Mouse (Mus musculus) fat pad, adult 2 months (tissue): ENCODE data around the gene Mief2.

ENCODE experiments used
- DNase-seq: peaks from one replicate; pipeline ENCODE4 v3.0.0-alpha.2; 2011; ENCODE audit warnings: low read depth, low spot score; ENCODE audit errors: extremely low read depth

The Mief2 gene

DNA sequence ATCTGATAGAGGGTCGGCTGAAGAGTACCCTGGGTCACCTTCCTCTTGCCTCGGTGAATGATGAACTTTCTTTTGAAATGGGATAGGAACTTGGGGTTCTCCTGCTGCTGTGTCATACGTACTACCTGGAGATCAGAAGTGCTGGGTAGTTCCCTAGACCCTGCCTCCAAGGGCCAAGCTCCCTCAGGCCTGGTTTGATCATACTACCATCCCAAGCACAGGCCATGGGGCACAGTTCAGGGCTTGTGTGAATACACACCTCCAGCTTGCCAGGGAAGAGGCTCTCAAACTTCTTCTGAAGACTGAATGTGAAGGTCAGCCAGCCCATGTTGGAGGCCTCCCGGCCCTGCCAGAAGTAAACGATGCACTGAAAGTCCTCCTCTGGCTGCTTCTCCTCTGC lies 12.4 kb upstream of the Mief2 start:
- no peak for DNase-seq

DNA sequence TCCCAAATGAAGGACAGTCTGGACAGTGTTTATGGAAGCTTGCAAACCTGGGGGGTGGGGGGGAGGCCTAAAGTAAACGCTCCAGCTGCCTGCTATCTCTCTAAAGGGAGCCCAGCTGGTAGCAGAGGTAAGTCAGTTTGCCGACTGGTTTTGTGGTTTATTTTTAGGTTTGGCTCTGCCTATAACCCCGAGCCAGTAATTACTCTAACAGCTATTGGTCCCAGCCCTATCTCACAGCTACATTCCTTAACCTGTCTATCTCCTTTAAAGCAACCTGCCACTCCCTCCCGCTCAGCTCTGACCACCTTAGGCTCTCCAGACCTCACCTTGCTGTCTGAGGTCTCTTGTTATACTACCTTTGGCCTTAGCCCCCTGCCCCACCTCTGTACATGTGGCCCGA lies 8.9 kb upstream of the Mief2 start:
- no peak for DNase-seq

DNA sequence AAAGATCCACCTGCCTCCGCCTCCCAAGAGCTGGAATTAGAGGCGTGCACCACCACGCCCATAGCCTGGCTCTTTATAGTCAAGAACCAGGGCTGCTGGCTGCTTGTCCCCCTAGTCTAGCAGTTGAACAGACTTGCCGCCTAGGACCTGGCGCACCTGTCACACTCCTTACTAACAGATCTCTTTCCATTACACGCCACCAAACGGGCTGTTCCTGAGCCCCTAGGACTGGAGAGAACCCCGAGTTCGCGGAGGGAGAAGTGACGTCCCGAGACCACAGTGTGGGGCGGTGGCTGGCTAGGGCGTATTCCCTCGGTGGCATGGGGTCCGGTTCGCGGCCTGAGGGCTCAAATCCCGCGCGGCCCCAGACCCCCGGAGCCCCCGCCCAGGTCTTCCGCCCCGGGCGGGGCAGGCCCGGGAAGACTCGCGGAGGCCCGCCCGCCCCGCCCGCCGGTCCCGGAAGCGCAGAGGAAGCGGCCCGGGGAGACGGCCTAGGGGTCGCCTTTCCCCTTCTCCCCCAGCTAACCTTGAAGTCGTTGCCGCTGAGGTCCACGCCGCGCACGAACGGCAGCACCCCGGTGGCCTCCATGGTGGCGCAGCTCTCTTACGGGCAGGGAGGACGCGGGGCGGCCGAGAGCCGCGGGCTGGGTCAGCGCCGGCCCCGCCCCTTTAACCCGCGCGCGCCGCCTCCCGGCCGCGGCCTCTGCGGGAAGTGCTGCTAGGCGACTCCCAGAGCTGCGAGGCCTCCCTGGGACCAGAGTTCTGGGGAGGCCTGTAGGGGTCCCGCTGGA lies 1.4 kb upstream of the Mief2 start, which contains the start of gene Flii:
Gene Flii (minus strand): TSS at position 663 of the 791 bp plus-strand sequence.
- no peak for DNase-seq

DNA sequence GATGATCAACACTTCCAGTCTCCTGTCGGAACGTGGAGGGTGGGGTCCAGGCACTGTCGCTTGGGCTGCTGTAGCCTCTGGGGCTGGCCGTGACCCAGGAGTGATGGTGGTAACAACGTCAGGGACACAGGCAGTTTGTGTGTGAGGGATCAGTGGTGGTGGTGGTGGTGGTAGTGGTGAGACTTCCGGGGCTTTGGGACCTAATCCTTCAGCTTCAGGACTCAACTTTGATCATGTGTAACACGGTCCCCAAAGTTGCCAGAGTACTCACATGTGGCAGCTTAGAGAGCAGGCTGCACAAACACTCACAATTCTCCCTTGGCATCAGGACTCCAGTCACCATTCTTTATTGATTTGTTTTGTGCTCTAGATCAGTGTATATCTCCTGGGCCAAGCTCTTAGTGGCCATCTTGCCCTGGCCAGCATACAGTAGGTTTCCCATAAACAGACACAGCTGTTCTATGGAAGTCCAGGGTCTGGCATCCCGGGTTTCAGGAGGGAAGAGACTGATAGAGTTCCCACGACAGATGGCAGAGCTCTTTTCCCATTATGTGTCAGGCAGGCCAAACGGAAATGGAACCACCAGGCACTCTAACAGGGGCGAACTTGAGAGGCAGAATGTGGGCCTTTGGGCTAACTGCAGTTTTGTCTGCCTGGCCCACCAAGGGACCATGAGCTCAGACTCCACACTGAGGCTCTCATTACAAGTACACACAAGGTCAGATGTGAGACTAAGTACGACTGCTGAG lies 632 bp upstream of the Mief2 start:
- no peak for DNase-seq

DNA sequence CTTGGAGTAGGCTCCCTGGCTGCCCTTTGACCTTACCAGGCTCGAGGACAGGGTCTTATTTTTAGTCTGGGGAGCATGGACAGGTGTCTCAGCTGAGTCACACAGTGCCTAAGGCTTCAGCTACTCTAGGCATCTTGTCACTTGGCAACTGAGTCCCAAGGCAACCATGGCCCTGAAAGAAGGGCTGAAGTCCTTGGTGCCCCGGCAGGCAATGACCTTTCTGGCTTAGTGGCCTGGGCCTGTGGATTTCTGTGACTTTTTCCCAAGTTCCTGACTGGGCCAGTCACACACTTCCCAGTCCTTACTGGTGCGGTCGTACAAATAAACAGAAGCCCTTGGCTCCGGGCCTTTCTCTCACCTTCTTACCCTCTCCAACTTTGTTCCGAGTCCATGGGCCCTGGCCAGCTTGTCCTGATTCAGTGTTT lies 1.0 kb downstream of the Mief2 start:
- DNase-seq: no peak

DNA sequence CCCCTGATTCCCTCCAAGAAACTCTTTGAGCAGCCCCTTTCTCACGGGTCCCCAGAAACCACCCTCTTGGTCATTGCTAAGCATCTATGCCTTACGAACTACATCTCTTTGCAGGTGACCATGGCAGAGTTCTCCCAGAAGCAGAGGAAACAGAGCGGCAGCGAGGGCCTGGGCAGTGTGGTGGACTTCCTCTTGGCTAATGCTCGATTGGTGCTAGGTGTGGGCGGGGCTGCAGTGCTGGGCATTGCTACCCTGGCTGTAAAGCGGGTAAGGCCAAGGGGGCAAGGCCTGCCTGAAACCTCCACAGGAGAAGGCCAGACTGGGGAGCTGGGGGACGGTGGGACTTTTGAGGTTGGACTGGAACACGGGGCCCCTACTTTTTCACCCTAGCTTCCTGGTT lies 2.0 kb downstream of the Mief2 start:
- no peak for DNase-seq

DNA sequence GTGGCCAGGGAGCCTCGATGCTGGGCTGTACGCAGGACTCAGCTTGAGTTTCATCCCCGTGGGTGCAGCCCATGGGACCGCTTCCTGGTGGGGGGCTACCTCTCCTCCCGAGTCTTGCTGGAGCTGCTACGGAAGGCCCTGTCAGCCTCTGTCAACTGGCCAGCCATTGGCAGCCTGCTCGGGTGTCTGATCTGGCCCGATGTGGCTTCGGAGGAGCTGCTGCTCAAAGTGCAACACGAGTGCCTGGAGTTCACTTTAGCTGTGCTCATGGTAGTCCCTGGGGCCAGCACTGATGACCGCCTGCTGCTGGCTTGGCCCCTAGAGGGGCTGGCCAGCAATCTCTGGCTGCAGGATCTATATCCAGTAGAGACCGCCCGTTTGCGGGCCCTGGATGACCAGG lies 3.1 kb downstream of the Mief2 start:
- no peak for DNase-seq

DNA sequence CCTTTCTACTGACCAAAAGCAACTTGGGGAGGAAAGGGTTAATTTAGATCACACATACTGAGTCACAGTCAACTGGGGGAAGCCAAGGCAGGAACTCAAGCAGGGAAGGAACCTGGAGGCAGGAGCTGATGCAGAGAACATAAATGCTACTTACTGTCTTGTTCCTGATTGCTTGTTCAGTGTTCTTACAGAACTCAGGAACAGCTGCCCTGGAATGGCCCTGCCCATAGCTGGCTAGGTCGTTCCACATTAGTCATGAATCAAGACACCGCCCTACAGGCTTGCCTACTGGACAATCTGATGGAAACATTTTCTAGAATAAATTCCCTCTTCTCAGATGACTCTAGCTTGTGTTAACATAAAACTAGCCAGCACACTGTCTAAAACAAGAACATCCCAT lies 6.0 kb downstream of the Mief2 start:
- DNase-seq: no peak

DNA sequence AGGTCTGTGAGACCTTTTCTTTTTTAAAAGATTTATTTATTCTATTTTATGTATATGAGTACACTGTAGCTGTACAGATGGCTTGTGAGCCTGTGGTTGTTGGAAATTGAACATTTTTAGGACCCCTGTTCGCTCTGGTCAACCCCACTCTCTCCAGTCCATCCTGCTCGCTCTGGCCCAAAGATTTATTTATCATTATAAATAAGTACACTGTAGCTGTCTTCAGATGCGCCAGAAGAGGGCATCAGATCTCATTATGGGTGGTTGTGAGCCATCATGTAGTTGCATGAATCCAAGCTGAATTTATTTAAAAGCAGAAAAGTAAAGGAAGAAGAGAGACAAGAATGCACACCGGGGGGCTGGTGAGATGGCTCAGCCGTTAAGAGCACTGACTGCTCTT lies 7.0 kb downstream of the Mief2 start:
- DNase-seq: no peak

DNA sequence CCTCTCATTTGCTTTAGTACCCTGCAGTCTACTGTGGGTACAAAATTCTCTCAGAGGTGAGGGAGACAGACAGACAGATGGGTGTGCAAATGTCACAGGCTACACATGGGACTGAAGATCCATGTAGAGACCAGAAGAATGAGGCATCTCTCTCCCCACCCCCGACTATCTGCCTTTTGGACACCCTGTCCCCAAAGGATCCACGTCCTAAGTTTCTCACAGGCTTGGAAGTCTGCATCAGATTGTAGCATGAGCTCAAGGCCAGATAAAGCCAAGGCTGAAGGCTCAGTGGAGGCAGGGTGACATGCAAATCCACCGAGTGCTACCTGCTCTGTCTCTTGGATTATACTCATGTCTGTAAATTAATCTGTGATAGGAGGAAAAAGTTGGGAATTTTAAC lies 8.3 kb downstream of the Mief2 start:
- DNase-seq: no peak

DNA sequence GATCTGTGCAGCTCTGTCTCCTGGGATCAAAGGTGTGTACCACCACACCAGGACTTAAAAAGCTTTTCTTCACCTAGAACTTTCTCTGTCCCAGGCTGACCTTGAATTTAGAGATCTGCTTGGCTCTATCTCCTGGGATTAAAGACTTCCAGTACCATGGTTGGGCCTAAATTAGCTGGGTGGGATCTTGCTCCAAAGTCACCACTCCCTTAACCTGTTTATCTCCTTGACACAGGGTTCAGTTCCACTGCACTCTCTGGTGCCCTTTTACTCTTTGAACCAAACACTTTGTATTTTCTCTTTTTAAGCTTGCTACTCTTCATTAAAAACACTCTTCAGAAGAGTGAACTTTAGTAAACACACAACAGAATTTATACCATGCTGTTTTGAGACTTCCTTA lies 9.3 kb downstream of the Mief2 start:
- no peak for DNase-seq

DNA sequence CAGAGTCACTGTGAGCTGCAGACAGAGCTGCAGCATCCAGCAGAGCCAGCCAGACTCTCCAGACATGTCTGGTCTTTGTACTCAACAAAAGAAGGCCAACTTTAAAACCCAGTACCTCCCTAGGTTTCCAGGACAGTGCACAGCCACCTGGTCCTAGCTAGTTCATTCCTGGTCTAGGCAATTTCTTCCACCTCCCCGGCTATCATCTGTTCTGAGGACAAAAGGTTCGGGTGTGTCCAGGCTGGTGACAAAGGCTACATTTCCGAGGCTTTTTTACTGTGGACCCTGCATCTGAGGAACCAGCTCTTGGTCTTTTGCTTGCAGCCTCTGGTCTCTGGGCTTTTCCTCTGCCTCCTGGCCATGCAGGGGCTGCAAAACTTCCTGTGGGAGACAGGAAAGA lies 12.1 kb downstream of the Mief2 start:
- DNase-seq: no peak

DNA sequence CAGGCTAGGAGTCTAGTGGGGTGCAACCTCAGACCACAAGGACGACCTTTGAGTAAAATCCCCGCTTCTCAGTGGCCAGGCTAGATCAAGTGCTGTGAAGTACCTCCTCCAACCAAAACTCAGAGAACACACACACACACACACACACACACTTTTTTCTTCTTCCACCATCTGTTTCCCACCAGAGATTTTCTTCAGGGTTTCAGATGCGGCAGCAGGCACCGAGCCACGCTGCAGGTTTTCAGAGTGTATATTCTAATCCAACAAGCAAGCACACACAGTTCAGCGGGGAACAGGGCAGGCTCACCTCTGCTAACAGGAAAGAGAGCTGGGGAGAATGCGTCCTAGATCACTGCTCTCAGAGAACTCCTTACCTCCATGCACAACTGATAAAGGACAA lies 27.4 kb downstream of the Mief2 start:
- no peak for DNase-seq

DNA sequence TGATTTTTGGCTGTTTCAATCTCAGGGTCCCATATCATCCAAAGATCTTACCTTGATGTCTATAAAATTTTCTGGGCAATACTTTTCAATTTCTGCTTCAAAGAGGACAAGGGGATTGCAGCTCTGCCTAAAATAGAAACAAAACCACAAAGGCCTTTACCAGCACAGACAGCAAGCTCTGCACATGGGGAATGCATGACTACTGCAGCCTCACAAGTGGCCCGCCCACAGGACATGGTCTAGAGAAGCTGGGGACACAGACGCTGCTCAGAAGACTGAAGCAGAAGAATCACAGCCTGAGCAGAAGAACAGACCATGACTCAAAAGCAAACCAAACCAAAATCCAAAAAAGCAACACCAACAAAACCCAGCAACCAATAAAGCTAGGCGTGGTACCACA lies 33.5 kb downstream of the Mief2 start:
- no peak for DNase-seq

DNA sequence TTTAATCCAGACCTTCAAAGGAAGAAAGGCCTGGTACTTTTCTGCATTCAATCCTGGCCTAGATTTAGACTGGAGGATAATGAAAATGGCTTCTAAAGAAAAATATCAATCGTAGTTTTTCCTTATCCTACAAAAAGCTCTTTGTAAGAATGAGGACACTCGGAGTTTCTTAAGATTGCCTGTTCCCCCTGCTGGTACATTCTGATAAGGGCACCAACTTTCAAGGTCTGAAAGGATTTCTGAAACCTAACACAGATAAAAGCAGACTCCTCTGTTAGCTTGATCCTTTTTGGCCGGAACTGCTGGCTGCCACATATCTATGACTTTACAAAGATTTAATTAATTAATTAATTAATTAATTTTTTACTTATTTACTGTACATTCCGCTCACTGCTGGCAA lies 38.8 kb downstream of the Mief2 start:
- DNase-seq: no peak

DNA sequence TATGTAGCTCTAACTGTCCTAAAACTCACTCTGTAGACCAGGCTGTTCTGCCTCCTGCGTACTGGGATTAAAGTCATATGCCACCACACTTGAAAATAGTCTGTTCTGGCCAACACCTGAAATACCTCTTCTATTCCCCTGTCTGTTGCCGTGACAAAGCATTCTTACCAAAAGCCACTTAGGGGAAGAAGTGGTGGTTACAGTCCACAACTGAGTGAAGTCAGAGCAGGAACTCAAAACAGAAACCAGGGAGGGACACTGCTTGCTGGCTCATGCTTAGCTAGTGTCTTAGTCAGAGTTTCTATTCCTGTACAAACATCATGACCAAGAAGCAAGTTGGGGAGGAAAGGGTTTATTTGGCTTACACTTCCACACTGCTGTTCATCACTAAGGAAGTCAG lies 41.1 kb downstream of the Mief2 start:
- DNase-seq: no peak

DNA sequence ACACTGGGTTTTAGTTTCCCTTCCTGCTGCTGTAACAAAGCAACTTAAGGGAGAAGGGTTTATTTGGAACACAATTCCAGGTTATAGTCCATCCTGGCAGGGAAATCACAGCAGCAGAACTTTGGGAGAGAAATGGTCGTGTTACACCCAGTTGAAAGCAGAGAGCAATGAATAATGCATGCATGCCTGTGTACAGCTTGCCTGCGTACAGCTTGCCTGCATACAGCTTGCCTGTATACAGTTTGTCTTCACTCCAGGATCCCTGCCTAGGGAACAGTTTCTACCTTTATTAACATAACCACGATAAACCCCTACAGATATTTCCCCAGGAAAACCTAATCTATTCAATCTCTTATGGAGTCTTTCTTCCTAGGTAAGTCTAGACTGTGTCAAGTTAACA lies 42.6 kb downstream of the Mief2 start:
- DNase-seq: no peak

DNA sequence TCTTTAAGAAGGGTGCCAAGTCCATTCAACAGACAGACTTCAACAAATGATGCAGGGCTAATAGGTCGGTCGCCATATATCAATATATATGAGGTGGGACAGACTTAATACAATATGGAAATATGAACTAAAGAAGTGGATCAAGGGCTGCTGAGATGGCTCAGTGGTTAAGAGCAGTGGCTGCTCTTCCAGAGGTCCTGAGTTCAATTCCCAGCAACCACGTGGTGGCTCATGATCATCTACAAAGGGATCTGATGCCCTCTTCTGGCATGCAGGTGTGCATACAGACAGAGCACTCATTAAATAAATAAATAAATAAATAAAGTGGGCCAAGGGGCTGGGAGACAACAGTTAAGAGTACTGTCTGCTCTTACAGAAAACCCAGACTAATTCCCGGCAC lies 44.0 kb downstream of the Mief2 start:
- DNase-seq: no peak

DNA sequence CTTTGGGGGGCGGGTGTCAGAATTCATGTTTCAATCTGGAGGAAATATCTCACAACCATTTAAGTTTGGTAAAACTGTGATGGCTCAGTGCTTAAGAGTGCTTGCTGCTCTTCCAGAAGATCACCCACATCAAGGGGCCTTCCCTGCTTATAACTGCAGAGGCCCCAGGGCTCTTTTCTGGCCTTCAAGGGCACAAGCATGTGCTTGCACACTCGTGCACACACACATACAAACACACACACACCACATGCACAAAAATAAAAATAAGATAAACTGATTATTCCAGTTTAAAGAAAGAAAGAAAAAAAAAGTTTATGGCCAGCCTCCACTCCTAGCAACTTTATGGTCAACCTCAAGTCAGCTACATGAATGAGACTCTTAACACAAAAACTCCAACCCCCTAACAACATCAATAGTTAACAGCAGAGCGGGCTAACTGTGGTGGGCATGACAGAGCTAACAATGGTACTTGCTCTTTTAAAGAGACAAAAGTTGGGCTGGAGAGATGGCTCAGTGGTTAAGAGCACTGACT lies 46.0 kb downstream of the Mief2 start:
- no peak for DNase-seq

DNA sequence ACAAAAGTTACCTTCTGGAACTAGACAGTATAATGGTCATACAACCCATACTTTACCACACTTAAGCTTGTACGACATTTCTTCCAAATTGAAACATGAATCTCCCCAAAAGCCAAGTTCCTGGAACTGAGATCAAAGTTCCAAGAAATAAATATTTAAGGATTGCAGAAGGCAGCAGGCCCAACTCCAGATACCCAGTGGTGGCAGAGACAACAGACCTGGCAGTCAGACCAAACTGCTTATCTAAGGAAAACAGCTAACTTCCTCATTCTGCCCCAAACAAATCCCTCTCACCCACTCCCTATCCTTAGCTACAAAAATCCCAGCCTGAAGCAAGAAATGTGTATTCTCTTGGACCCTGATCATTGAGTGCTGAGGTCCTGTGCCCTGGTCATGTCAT lies 46.6 kb downstream of the Mief2 start:
- no peak for DNase-seq

DNA sequence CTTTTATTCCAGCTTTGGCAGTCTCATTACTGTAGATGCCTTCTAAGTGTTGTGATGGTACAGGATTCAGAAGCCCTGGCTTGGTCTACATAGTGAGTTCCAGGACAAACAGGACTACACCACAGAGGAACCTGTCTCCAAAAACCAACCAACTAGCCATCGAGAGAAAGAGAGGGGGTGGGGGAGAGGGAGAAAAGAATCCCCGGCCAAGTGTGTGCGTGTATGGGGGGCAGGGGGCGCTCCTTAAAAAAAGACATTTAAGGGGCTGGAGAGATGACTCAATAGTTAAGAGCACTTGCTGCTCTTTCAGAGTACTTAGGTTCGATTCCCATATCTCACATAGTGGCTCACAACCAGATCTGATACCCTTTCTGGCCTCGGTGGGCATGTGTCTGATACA lies 47.4 kb downstream of the Mief2 start:
- DNase-seq: no peak

DNA sequence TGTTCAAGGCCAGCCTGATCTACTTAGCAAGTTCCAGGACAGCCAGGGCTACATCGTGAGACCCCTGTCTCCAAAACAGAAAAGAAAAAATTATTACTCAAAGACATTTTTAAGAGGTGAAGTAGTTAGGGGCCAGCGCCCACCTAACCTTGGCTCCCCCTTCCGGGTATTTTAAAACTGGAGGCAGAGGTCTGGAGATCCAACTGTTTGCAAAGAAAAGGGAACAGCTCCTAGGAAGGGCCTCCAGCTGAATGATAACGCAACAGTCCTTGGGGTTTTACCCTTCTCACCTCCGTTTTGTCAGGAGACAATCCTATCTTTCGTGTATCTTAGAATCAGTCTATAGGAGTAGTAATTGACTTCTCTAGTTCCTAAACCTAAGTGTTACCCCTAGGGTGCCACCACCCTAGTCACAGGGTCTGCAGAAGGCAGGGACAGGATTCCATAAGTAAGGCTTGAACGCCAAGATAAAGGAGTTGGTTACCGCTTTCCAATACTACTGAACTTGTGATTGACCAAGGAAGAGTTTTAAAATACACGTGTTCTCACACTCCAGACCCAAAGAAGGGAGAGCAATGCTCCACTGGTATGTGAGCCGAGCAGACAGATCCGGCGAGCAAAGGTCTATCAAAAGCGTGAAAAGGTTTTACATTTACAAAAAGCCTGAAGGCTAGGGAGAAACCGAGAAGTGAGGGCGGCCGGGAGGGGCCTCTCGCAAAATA lies 48.1 kb downstream of the Mief2 start:
- no peak for DNase-seq
